Mouse (Mus musculus): ENCODE measurements around the gene Zbtb1.
A peak's percentile ranks its signal among the peaks of the same experiment; 100 is the strongest.

The Zbtb1 gene

GRCm38 (mm10) chr12:76369206-76369977 lies 674 bp upstream of the Zbtb1 start, which contains the start of gene Zbtb25:
TSS of gene Zbtb25 (minus strand) at chr12:76369602.
- DNase-seq (ENCODE audit: low spot score), result peak; percentile 65

DNA sequence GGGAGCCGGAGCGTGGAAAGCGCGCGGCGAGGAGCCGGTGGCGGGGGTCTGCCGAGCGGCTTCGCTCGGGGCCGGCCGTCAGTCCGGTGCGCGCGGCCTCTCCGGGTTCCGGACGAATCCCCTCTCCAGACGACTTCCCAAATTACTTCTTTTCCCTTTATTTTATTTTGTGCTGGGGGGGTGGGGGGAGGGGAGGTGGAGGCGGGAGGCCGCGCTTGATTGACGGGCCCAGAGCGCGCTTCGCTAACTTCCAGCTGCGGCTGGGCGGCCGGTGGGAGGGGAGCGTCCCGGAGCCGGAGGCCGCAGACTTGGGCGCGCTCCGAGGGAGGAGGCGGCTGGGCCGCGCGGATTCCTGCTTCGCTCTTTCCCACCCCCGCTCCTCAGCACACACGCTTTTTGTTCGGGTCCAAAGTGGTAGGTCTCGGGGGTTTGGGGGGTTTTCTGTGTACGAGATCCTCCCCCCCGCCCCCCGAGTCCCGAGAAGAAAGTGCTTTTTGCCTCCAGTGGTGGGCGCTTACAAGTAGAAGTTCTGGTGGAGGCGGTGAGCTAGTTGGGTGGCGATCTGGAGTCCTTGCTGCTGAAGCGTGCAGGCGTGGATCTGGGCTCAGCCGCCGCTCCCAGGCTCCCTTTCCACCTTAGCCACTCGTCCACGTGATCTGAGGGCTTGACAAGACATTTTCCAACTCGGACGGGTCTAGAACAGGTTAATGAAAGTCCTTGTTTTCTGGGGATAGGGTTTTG lies 935 bp downstream of the Zbtb1 start:
- DNase-seq (ENCODE audit: low spot score), result peak; percentile 72

DNA sequence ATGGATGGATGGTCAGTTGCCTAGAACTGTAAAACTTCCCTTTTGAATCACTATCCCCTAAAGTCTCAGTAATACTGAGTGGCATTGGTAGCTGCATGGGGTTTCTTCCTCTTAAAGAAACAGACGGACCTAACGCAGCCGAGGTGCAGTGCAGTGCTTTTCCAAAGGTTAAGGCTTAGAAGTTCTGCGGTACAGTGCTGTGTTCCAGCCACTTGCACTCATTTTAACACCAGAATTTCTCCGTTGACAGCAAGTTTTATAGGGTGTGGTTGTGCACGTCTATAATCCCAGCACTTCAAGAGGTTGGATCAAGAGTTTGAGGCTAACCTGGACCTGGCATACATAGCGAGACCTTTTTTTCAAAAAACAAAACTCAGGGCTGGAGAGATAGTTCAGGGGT lies 2.0 kb downstream of the Zbtb1 start:
- DNase-seq (ENCODE audit: low spot score), result no peak

DNA sequence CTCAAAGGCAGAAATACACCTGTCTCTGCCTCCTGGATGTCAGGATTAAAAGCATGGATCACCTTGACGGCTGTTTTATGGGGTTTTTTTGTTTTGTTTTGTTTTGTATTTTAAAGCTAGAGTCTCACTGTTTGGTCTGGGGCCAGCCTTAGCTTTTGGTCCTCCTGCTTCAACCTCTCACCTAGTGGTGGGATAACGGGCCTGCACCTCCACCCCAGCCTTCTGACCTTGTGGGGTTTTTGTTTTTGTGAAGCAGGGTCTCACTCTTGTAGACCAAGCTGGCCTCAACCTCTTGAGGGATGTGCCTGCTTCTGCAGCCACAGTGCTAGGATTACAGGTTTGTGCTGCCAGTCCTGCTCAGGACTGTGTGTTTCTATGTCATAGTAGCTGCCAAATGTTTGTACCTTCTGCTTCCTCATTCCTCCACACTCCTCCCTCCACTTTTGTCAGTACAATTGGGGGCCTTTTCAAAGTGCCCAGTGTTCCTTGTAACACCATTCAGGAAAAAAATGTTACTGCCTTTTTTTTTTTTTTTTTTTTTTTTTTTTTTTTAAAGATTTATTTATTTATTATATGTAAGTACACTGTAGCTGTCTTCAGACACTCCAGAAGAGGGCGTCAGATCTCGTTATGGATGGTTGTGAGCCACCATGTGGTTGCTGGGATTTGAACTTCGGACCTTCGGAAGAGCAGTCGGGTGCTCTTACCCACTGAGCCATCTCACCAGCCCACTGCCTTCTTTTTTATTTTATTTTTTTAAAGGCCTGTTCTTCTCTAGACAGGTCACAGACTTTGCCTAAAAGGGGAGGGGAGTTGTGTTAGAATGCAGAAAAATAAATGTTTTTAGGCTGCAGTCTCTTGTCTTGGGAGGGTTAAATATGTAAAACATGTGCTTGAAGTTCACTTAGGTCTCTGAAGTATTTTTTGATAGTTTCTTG lies 3.1 kb downstream of the Zbtb1 start:
- DNase-seq (ENCODE audit: low spot score), result no peak

DNA sequence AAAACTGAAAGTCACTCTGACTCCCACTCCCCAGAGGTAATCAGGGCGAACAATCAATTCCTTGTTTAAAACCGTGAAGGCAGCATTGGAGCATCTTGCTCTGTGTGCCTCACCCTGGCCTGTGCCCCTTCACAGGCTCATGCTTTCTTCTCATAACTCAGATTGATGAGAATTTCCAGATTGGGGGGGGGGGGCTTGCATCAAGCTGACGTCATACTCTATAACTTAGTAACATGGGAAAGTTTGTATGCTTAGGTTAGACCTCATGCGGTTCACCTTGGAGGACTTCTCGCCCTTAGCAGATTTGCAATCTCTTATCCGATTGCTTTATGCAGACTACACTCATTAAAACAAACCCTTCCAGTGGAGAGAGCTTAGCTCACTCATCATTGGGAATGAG lies 3.9 kb downstream of the Zbtb1 start:
- DNase-seq (ENCODE audit: low spot score), result no peak

DNA sequence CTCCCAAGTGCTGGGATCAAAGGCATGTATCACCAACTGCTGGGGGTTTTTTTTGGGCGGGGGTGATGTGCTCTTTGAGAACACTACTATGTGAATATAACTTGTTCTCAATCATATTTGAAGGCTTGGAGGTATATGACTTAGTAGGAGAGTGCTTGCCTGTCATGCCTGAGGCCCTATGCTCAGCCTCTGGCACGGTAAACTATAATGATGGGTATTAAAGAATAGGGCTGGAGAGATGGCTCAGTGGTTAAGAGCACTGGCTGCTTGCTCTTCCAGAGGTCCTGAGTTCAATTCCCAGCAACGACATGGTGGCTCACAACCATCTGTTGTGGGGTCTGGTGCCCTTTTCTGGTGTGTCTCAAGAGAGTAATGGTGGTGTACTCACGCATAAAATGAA lies 4.8 kb downstream of the Zbtb1 start:
- DNase-seq (ENCODE audit: low spot score), result no peak

DNA sequence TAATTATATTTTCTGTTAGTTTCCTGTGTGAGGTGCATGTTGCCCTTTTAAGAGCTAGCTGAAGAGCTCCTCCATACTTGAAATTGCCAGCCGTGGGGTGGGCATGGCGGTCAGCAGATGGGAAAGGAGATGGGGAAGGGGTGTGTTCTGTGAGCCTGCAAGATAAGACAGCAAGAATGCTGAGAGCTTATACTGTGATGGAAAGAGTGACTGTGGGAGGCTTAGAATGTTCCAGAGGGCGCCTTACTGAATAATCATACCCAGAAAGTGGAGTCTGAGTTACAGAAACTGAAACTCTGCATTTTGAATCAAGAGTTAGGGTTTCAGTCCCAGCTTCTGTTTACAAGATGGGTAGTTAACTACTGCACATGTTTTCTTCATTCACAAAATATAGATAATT lies 5.4 kb downstream of the Zbtb1 start:
- DNase-seq (ENCODE audit: low spot score), result peak; percentile 62

DNA sequence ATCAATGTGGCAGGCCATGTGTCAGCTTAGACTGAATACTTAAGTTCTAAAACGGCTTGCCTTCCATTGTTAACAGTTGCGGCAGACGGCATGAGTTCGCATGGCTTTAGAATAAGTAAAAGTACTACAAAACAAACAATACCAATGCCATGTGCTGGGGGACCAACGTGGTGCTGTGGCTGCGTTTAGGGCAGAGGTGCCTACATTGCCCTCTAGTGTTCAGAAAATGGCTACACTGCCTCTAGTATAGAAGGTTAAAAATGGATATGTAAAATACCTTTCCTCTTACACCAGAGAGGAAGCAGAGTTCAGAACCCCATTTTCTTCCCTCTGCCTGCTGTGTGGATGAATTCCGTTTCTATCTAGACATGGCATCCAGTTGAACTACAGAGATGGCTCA lies 6.6 kb downstream of the Zbtb1 start:
- DNase-seq (ENCODE audit: low spot score), result peak; percentile 64

DNA sequence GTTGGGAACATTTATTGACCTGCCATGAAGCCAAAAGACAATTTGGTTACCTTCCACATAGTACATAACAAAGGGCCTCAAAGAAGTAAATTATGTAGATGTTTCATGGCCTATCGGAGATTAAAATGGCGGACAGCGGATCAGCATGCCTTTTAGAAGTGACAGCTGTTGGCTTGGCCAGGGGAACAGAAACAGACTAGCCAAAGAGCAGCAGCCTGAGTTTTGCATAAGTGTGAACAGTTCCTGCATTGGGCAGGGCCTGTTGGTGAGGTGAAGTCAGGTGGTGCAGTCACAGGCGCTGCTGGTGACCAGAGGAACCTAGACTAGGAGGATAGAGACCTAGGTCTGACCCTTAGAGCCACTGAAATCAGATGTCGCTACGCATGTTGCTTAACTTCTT lies 7.0 kb downstream of the Zbtb1 start:
- no peak for DNase-seq (ENCODE audit: low spot score)

DNA sequence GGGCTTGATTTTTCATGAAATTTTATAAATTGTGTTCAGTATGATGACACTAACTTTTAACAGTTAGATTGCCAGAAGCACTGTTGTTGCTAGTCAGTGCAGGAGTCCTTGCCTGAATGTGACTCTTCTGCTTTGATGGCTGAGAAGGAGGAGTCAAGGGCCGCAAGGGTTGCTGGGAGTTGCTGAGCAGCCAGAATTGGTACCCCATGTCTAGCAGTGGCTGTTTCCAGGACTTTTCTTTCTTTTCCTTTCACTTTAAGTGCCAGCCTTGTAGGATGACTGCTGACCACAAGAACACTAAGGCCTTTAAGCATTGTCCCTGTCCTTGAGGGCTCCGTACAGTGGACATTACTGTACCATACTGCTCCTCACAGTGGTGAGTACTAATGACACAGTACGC lies 7.7 kb downstream of the Zbtb1 start:
- DNase-seq (ENCODE audit: low spot score), result no peak

DNA sequence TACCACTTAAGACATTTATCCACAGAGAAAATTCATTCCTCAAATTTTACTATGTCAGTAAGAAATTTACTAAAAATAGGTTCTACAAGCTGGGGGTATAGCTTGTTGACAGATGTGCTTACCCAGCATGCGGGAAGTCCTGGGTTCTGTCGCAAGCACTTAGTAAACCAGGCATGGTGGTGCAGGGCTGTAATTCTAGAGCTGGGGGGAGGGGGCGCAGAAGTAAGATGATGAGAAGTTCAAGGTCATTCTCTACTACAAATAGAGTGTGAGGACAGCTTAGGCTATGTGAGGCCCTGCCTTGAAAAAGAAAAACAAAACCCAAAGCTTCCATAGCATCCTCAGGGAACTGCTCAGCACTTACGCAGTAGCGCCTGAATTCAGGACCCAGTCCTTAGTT lies 8.5 kb downstream of the Zbtb1 start:
- DNase-seq (ENCODE audit: low spot score), result no peak

DNA sequence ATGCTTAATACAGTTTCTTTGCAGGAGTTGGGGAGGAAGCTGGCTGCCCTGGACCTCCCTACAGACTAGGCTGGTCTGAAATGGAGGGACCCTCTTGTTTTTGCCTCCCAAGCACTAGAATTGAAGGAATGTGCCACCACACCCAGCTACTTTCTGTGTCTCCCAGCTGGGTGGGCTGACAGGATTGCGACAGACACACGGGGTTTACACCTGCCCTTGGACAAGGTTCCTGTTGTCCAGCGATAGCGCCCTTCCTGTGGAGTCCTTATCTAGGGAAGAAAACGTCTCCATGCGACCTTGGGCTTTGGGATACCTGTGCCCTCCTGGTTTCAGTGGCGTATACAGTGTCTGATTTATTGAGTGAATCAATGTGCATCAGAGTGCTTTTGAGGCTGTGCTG lies 10.1 kb downstream of the Zbtb1 start:
- DNase-seq (ENCODE audit: low spot score), result no peak

GRCm38 (mm10) chr12:76385342-76385741 lies 15.3 kb downstream of the Zbtb1 start:
- no peak for DNase-seq (ENCODE audit: low spot score)

- DNase-seq (ENCODE audit: low spot score), result no peak
Observed at GRCm38 (mm10) chr12:76388794-76389193, 18.7 kb downstream of the Zbtb1 start.

DNA sequence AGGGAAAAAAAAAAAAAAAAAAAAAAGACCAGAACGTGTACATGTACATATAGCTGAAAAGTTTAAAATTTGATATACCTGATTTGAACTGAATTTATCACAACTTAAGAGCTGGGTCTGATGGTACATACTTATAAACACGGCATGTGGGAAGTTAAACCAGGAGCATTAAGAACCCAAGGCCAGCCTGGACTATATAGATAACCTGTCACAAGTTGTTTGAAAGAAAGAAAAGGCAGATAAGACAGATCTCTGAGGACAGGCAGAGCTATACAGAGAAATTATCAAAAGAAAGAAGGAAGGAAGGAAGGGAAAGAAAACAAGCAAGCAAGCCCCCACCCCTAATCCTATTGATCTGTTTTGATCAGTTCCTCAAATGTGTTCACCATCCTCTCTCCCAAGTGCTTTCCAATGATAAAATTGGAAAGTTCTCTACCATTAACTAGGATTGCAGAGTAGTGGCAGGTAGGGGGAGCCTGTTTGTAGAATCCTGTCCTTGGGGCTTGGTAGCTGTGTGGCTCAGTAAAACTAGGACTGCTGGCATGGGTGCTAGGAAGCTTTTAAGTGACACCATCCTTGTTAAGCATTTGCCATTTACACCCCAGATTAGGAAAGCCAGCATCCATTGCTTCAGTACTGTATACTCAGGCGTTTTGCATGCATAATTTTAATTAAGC lies 21.7 kb downstream of the Zbtb1 start:
- DNase-seq (ENCODE audit: low spot score), result no peak

GRCm38 (mm10) chr12:76392979-76393378 lies 22.9 kb downstream of the Zbtb1 start:
- no peak for DNase-seq (ENCODE audit: low spot score)

DNA sequence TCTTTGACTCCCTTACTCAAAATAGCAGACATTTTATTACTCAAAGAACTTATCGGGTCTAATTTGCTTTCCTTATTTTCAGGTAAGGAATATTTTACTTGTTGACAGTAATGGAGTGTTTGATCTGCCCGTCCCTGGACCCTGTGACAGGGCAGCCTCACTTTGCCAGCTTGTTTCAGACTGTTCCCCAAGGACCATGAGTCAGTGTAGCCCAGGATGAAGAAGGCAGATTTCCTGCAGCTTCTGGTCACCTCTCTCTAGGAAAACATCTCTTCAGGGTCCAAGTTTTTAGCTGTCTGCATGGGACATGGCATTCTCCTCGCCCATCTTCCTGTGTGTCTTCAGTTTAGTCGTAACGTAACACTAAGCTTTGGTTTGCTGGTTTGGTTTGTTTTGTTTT lies 27.2 kb downstream of the Zbtb1 start:
- no peak for DNase-seq (ENCODE audit: low spot score)

DNA sequence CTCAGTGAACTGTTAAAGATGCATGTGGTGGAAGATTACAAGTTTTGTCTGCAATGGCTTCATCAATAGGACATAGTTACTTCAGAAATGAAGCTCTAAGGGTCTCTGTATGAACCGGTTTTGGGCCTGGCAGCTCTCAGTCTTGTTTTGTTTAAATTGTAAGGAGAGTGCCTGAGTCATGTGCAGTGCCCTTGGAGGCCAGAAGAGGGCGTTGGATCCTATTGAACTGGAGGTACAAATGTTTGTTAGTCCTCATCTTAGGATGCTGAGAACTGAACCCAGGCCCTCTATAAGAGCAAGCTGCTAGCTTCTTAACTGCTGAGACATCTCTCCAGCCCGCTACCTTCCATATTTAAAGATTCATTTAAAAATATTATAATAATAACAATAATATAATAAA lies 31.6 kb downstream of the Zbtb1 start:
- no peak for DNase-seq (ENCODE audit: low spot score)

- DNase-seq (ENCODE audit: low spot score), result no peak
Observed at GRCm38 (mm10) chr12:76402991-76403885, 33.2 kb downstream of the Zbtb1 start.

DNA sequence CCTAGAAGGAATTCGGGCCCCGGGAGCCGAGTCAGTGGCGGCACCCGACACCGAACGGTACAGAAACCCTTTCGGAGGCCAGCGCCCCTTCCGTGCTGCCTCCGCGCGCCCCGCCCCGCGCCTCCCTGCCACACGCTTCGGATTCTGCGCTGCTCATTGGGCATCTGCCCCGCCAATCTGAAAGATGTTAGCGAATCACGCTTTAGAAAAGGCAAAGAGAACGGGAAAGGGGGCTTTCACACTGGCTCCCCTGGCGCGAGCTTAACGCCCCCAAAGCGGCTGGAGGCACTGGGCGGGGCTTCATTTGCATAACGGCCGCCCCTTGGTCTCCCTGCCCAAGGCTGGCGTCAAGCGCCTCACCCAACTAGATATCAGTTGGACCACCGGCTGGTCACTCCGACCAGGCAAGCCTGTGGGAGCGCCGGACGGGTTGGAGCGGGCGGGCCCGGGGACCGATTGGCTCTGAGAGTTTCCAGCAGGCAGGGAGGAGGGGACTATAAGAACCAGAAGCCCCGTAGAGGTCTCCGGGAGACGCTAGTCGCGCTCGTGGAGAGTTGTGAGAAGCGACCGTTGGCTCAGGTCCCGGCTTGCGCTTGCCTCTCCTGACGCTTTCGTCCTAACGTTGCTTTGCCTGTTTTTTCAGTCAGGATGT lies 33.9 kb downstream of the Zbtb1 start, which contains the start of gene Hspa2:
Gene Hspa2 (plus strand): TSS at position 291 of the 652 bp plus-strand sequence.
- DNase-seq (ENCODE audit: low spot score), result peak; percentile 97
